8 mouse cellular contexts compared by ENCODE assay signal in the genomic region with DNA sequence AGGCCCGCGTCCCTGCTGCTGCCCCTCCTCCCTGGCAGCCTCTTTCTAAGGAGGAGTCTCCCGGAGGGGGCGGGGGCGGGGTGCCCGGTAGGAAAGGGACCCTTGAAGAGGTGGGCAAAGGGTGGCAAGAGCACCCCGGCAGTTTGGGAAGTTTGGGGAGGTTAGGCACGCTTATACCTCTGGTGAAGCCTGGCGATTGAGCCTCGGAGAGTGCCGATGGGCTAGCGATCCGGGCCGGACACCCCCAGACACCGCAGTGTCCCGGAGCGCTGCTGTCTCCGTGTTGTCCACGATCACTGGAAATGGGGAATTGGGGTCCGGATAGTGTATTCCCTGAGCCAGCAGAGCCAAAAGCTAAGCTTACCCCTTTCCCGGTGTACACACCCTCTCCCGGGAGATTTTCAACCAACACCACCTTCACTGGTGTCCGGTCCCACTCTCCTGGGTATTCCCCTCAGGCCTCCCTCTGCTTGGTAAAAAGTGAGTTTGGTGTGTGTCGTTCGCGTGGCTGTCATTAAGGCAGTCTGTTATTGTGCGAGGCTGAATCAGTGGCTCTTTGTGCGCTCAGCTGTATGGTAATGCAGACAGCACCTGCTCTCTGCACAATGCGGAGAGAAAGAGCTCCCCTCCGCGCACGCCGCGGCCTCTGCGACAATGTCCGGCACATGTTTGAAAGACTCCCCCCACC. TPM values are rescaled to one million over a fixed set of nuclear protein-coding genes. Genes with fewer than 3 reads are reported as not detected.
A peak's percentile ranks its signal among the peaks of the same experiment; 100 is the strongest.
DNase-seq lines count a peak whose midpoint lies in the region; ATAC-seq lines count a peak whose summit lies in the region.

Gene Dll1 (minus strand): TSS at position 379 of the 688 bp plus-strand sequence.

- intact Hi-C loops in gastrocnemius, postnatal 14 days (cut with DNase I; ENCODE audit: low total_unique reads) = loop anchor here (5.0 to 10.0 kb wide), 2 partner anchors 192 to 309 kb away; no protein-coding TSS in a partner anchor

- no peaks in the 10 kb centered on the region for H3K9me3 ChIP-seq in forebrain, embryonic 14.5 days (replicated peaks; ENCODE audit: control insufficient read depth, low read length)
- no peaks in the 10 kb centered on the region for H3K9me3 ChIP-seq in intestine, embryonic 15.5 days
- no peaks in the 10 kb centered on the region for H3K9me3 ChIP-seq in midbrain, embryonic 16.5 days (replicated peaks; ENCODE audit: control insufficient read depth, low read length, poor library complexity, severe bottlenecking)

- peaks cover 61% of the 10 kb centered on the region for H3K4me1 ChIP-seq in forebrain, embryonic 14.5 days (ENCODE audit: control insufficient read depth, insufficient read depth, low read length)
- H3K4me1 ChIP-seq in intestine, embryonic 15.5 days (replicated peaks) = peaks cover 58% of the 10 kb centered on the region
- peaks cover 54% of the 10 kb centered on the region for H3K4me1 ChIP-seq in midbrain, embryonic 16.5 days (ENCODE audit: control insufficient read depth, insufficient read depth, low read length)

- H3K4me3 ChIP-seq in forebrain, embryonic 14.5 days (ENCODE audit: low read depth, low read length) = peak within 1 kb of the TSS; percentile 90
- peak within 1 kb of the TSS; percentile 63 for H3K4me3 ChIP-seq in intestine, embryonic 15.5 days (replicated peaks)
- peak within 1 kb of the TSS; percentile 71 for H3K4me3 ChIP-seq in midbrain, embryonic 16.5 days (ENCODE audit: low read depth, low read length)

- H3K27ac ChIP-seq in forebrain, embryonic 14.5 days (ENCODE audit: low read depth, low read length) = peak within 1 kb of the TSS; percentile 99
- H3K27ac ChIP-seq in intestine, embryonic 15.5 days = peak within 1 kb of the TSS; percentile 85
- H3K27ac ChIP-seq in midbrain, embryonic 16.5 days (ENCODE audit: low read length) = peak within 1 kb of the TSS; percentile 97

- peak within 1 kb of the TSS; percentile 92 for H3K4me2 ChIP-seq in forebrain, embryonic 14.5 days (ENCODE audit: low read length)
- H3K4me2 ChIP-seq in intestine, embryonic 15.5 days (replicated peaks) = peak within 1 kb of the TSS; percentile 99
- peak within 1 kb of the TSS; percentile 70 for H3K4me2 ChIP-seq in midbrain, embryonic 16.5 days (ENCODE audit: low read length)

- peak; percentile 51 for ATAC-seq in forebrain, embryonic 14.5 days
- ATAC-seq in intestine, embryonic 15.5 days = no peak
- peak; percentile 56 for ATAC-seq in midbrain, embryonic 16.5 days

- peaks cover 15% of the 10 kb centered on the region; the same call in 1 of the 2 replicates for H3K36me3 ChIP-seq in forebrain, embryonic 14.5 days (ENCODE audit: control insufficient read depth, insufficient read depth, low read length)
- no peaks in the 10 kb centered on the region for H3K36me3 ChIP-seq in intestine, embryonic 15.5 days
- no peaks in the 10 kb centered on the region for H3K36me3 ChIP-seq in midbrain, embryonic 16.5 days (ENCODE audit: control insufficient read depth, insufficient read depth, low read length)

- H3K9ac ChIP-seq in forebrain, embryonic 14.5 days (ENCODE audit: low read length) = peak within 1 kb of the TSS; percentile 96
- H3K9ac ChIP-seq in intestine, embryonic 15.5 days = peak within 1 kb of the TSS; percentile 73
- peak within 1 kb of the TSS; percentile 89 for H3K9ac ChIP-seq in midbrain, embryonic 16.5 days (ENCODE audit: low read depth, low read length)

- H3K27me3 ChIP-seq in forebrain, embryonic 14.5 days (replicated peaks; ENCODE audit: control insufficient read depth, insufficient read depth, low read length) = no peaks in the 10 kb centered on the region
- peaks cover 15% of the 10 kb centered on the region for H3K27me3 ChIP-seq in intestine, embryonic 15.5 days (replicated peaks)
- H3K27me3 ChIP-seq in midbrain, embryonic 16.5 days (ENCODE audit: control insufficient read depth, insufficient read depth, low read depth, low read length) = no peaks in the 10 kb centered on the region

- WGBS in forebrain, embryonic 14.5 days = under 1% methylated on average over 36 of the region's 36 CpGs
- 3% methylated on average over 36 of the region's 36 CpGs for WGBS in intestine, embryonic 15.5 days
- WGBS in midbrain, embryonic 16.5 days = under 1% methylated on average over 36 of the region's 36 CpGs

- DNase-seq in gastrocnemius, postnatal 14 days = peak; percentile 22
- no peak for DNase-seq in gastrocnemius, postnatal 25 days
- peak; percentile 13 to 31 for DNase-seq in spleen, postnatal 10 days (ENCODE audit: low spot score in 2 of 2)
- DNase-seq in spleen, postnatal 14 days (ENCODE audit: low spot score in 2 of 2) = no peak
- DNase-seq in forebrain, embryonic 14.5 days (ENCODE audit: low spot score) = peak; percentile 90
- no peak for DNase-seq in thymus, postnatal 0 days (ENCODE audit: low spot score)

RNA-seq across cellular contexts. Expression of gene Dll1, which starts in this region (rescaled TPM):
- 1 to 10 TPM; 5.6 to 6.0 TPM for total RNA-seq in gastrocnemius, postnatal 14 days (2021)
- total RNA-seq in gastrocnemius, postnatal 25 days (2021) = 1 to 10 TPM; 3.4 to 3.8 TPM
- polyA plus RNA-seq in forebrain, embryonic 14.5 days (2014; fragmentation: Nextera tagmentation; extraction: Ambion mirVana) = 24.3 and 29.4 TPM in 2 replicates
- 20.7 and 23.3 TPM in 2 replicates for polyA plus RNA-seq in intestine, embryonic 15.5 days (2015; fragmentation: Nextera tagmentation; extraction: Ambion mirVana)
- 17.8 and 18.5 TPM in 2 replicates for polyA plus RNA-seq in midbrain, embryonic 16.5 days (2015; fragmentation: Nextera tagmentation; extraction: Ambion mirVana)
- polyA plus RNA-seq in thymus, postnatal 0 days (2015; fragmentation: Nextera tagmentation; extraction: Ambion mirVana) = 4.2 and 4.7 TPM in 2 replicates

Comparison
In these comparisons a context has a peak if more than half of its experiments do, and no peak if none do; other contexts are left out.
1. DNase-seq: peak in gastrocnemius, postnatal 14 days (single experiment), spleen, postnatal 10 days (2 of 2) and forebrain, embryonic 14.5 days (single experiment); none in gastrocnemius, postnatal 25 days (single experiment), spleen, postnatal 14 days (0 of 2) and thymus, postnatal 0 days (single experiment).
2. Peak in every context shown above with its lines, with median percentiles within 50 percentile points of each other: H3K27ac ChIP-seq, H3K4me2 ChIP-seq, H3K4me3 ChIP-seq and H3K9ac ChIP-seq.